14 mouse cellular contexts compared by ENCODE assay signal in the genomic region with DNA sequence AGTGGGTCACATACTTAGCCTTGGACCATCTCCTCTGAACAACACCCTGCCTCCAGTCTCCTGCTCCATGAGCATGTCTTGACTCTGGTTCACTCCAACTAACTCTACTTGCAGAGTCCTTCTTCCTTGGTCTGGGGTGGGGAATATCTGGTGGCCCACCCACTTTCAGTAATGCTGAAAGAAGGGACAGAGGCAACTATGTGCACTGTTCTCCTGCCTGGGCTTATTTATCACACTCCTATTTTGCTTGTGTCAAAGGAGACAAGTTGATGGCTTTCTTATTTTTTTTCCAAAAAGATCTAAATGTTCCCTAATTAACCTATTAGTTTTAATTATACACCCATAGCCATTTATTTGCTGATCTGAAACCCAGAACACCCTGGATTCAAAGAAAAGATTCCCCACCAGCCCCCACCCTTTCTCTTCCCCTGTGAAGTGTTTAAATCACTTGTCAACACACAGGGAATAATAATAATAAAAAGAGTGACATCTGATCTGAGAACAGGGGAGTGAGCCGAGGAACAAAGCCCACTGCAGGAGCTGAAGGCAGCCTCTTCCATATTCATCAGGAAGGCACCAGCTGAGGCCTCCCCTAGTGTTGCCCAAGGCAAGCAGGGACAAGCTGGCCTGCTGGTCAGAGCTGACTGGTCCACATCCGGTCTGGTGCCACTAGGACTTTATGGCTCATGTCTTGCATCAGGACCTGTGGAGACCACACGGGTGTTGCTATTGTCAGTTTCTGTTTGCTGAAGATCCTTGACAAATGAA.
DNase-seq lines count a peak whose midpoint lies in the region; ATAC-seq and TF ChIP-seq lines count a peak whose summit lies in the region.
"Had no signal": no experiment of that assay in that cellular context is flagged by ENCODE, and none has a peak within 500 bp of the region (broad histone marks: within the 10 kb centered on the region; RNA-seq: fewer than 3 reads in every experiment).

No protein-coding gene starts in this region.

- no peak for TF ChIP-seq POLR2A in ES-Bruce4 (IDR thresholded peaks at IDR 0.05; ENCODE audit: insufficient read depth, low read length)

- no peaks in the 10 kb centered on the region for H3K36me3 ChIP-seq in kidney, embryonic 14.5 days (ENCODE audit: control insufficient read depth, insufficient read depth, low read length)
- no peaks in the 10 kb centered on the region for H3K36me3 ChIP-seq in ES-Bruce4 (ENCODE audit: control insufficient read depth, insufficient read depth, low read length, poor library complexity, severe bottlenecking)
- H3K36me3 ChIP-seq in embryonic facial prominence, embryonic 14.5 days (ENCODE audit: control insufficient read depth, insufficient read depth, low read length): no peaks in the 10 kb centered on the region
- H3K36me3 ChIP-seq in midbrain, embryonic 13.5 days: no peaks in the 10 kb centered on the region
- H3K36me3 ChIP-seq: limb, embryonic 15.5 days had no signal

- H3K4me1 ChIP-seq in kidney, embryonic 14.5 days (ENCODE audit: control insufficient read depth, insufficient read depth, low read length): peaks cover 5% of the 10 kb centered on the region; the same call in 1 of the 2 replicates
- peaks cover 3% of the 10 kb centered on the region for H3K4me1 ChIP-seq in ES-Bruce4 (ENCODE audit: control insufficient read depth, insufficient read depth, low read length)
- 0 out of 2 replicates have a peak, but pooled peaks cover under 1% of the 10 kb centered on the region for H3K4me1 ChIP-seq in embryonic facial prominence, embryonic 14.5 days (ENCODE audit: control insufficient read depth, insufficient read depth, low read length)
- peaks cover 15% of the 10 kb centered on the region for H3K4me1 ChIP-seq in midbrain, embryonic 13.5 days (replicated peaks)
- H3K4me1 ChIP-seq: limb, embryonic 15.5 days had no signal

- H3K4me3 ChIP-seq in kidney, embryonic 14.5 days (ENCODE audit: low read length): no peak overlapping the region
- no peak overlapping the region for H3K4me3 ChIP-seq in ES-Bruce4 (ENCODE audit: low read depth, low read length)
- no peak overlapping the region for H3K4me3 ChIP-seq in embryonic facial prominence, embryonic 14.5 days (ENCODE audit: low read depth, low read length)
- H3K4me3 ChIP-seq in midbrain, embryonic 13.5 days (replicated peaks): no peak overlapping the region
- H3K4me3 ChIP-seq: limb, embryonic 15.5 days had no signal

- TF ChIP-seq EP300 in ES-Bruce4 (IDR thresholded peaks at IDR 0.05; ENCODE audit: insufficient read depth, low read depth, low read length): 0 out of 2 replicates have a peak, but pooled peaks have one; percentile 49

- DNase-seq in kidney, adult 9 months: no peak
- no peak for DNase-seq in embryonic facial prominence, embryonic 14.5 days (ENCODE audit: low spot score)
- DNase-seq in frontal cortex, postnatal 14 days (ENCODE audit: low spot score in 2 of 2): no peak
- DNase-seq in liver: no peak
- DNase-seq: cerebellum, postnatal 36 days; heart, postnatal 10 days; lung, postnatal 10 days; thymus, postnatal 36 days had no signal

- TF ChIP-seq CTCF in ES-Bruce4 (IDR thresholded peaks at IDR 0.05; ENCODE audit: low read depth, low read length): no peak

- H3K9ac ChIP-seq in kidney, embryonic 14.5 days (ENCODE audit: low read depth, low read length): no peak overlapping the region
- H3K9ac ChIP-seq in ES-Bruce4 (ENCODE audit: low read depth, poor library complexity, severe bottlenecking): no peak overlapping the region
- no peak overlapping the region for H3K9ac ChIP-seq in embryonic facial prominence, embryonic 14.5 days (ENCODE audit: low read depth, low read length)
- H3K9ac ChIP-seq in midbrain, embryonic 13.5 days (replicated peaks): no peak overlapping the region
- H3K9ac ChIP-seq: limb, embryonic 15.5 days had no signal

- 3% methylated on average over 3 of the region's 3 CpGs for WGBS in kidney, embryonic 14.5 days
- 22% methylated on average over 3 of the region's 3 CpGs for WGBS in embryonic facial prominence, embryonic 14.5 days
- 10% methylated on average over 3 of the region's 3 CpGs for WGBS in midbrain, embryonic 13.5 days

- no peak overlapping the region for H3K27ac ChIP-seq in kidney, embryonic 14.5 days (ENCODE audit: low read depth, low read length)
- no peak overlapping the region for H3K27ac ChIP-seq in ES-Bruce4 (ENCODE audit: insufficient read depth, low read length)
- H3K27ac ChIP-seq in embryonic facial prominence, embryonic 14.5 days (replicated peaks; ENCODE audit: low read depth, low read length): no peak overlapping the region
- H3K27ac ChIP-seq in midbrain, embryonic 13.5 days: peak overlapping the region; percentile 37; the same call in 1 of the 2 replicates
- H3K27ac ChIP-seq: limb, embryonic 15.5 days had no signal

- H3K9me3 ChIP-seq in kidney, embryonic 14.5 days (ENCODE audit: control insufficient read depth, low read length): no peaks in the 10 kb centered on the region
- H3K9me3 ChIP-seq in ES-Bruce4 (replicated peaks; ENCODE audit: control insufficient read depth, insufficient read depth, low read length, poor library complexity, severe bottlenecking): no peaks in the 10 kb centered on the region
- H3K9me3 ChIP-seq in embryonic facial prominence, embryonic 14.5 days (ENCODE audit: control insufficient read depth, low read length): no peaks in the 10 kb centered on the region
- H3K9me3 ChIP-seq in midbrain, embryonic 13.5 days: no peaks in the 10 kb centered on the region
- H3K9me3 ChIP-seq: limb, embryonic 15.5 days had no signal

- H3K4me2 ChIP-seq in kidney, embryonic 14.5 days (replicated peaks; ENCODE audit: low read depth, low read length): no peak overlapping the region
- no peak overlapping the region for H3K4me2 ChIP-seq in embryonic facial prominence, embryonic 14.5 days (ENCODE audit: low read depth, low read length)
- no peak overlapping the region for H3K4me2 ChIP-seq in midbrain, embryonic 13.5 days (replicated peaks)
- H3K4me2 ChIP-seq: limb, embryonic 15.5 days had no signal

- peak; percentile 71; the same call in 1 of the 2 replicates for ATAC-seq in kidney, embryonic 14.5 days (ENCODE audit: low FRiP score, low TSS enrichment)
- ATAC-seq in embryonic facial prominence, embryonic 14.5 days (ENCODE audit: low read depth): 0 out of 2 replicates have a peak, but pooled peaks have one; percentile 37
- ATAC-seq in midbrain, embryonic 13.5 days: peak; percentile 90
- ATAC-seq: CD4-positive, CD25-positive, alpha-beta regulatory T cell, adult 4 months; intestine, postnatal 0 days had no signal

- no peaks in the 10 kb centered on the region for H3K27me3 ChIP-seq in kidney, embryonic 14.5 days (ENCODE audit: control insufficient read depth, insufficient read depth, low read length)
- no peaks in the 10 kb centered on the region for H3K27me3 ChIP-seq in ES-Bruce4 (ENCODE audit: control insufficient read depth, insufficient read depth, low read length, poor library complexity, severe bottlenecking)
- H3K27me3 ChIP-seq in embryonic facial prominence, embryonic 14.5 days (replicated peaks; ENCODE audit: control insufficient read depth, insufficient read depth, low read length): no peaks in the 10 kb centered on the region
- H3K27me3 ChIP-seq in midbrain, embryonic 13.5 days: 0 out of 2 replicates have a peak, but pooled peaks cover 3% of the 10 kb centered on the region
- H3K27me3 ChIP-seq: limb, embryonic 15.5 days had no signal

Comparison
In these comparisons a context has a peak if more than half of its experiments do, and no peak if none do; other contexts are left out.
1. ATAC-seq: peak in every context shown above with its lines; median percentile 90 in midbrain, embryonic 13.5 days; 71 in kidney, embryonic 14.5 days; 37 in embryonic facial prominence, embryonic 14.5 days.